Mouse (Mus musculus) embryonic facial prominence, embryonic 13.5 days (tissue): Measurements from ENCODE around the gene Syngr2. TPM values are rescaled to one million over a fixed set of nuclear protein-coding genes. Genes with fewer than 3 reads are reported as not detected.
A peak's percentile ranks its signal among the peaks of the same experiment; 100 is the strongest.
"Not testable (repeated sequence)": the region's sequence is repeated elsewhere in the genome, so short reads cannot be mapped to it uniquely, and the experiment has no call there.

Experiments used
- ATAC-seq: fragments of 200-750 bp; cut with Nextera tagmentation; 2 replicates; pipeline ENCODE4 v1.8.0; 2017; ENCODE audit warnings: low read depth; ENCODE audit not compliant: insufficient number of reproducible peaks, insufficient read depth, low FRiP score, low TSS enrichment
- H3K27ac ChIP-seq: fragments of 300-500 bp; sonication (generic); 2 replicates; pipeline ENCODE4 v1.5.1; 2015; ENCODE audit warnings: moderate library complexity, mild to moderate bottlenecking, inconsistent platforms
- H3K27me3 ChIP-seq: fragments of 300-500 bp; sonication (generic); 2 replicates; pipeline ENCODE4 v1.6.1; 2015; ENCODE audit warnings: mild to moderate bottlenecking, inconsistent platforms
- H3K36me3 ChIP-seq: fragments of 300-500 bp; sonication (generic); 2 replicates; pipeline ENCODE4 v1.6.1; 2015; ENCODE audit warnings: mild to moderate bottlenecking, inconsistent platforms
- H3K4me1 ChIP-seq: fragments of 300-500 bp; sonication (generic); 2 replicates; pipeline ENCODE4 v1.6.1; 2015; ENCODE audit warnings: inconsistent platforms
- H3K4me2 ChIP-seq: fragments of 300-500 bp; sonication (generic); 2 replicates; pipeline ENCODE4 v1.6.1; 2015; ENCODE audit warnings: moderate library complexity, mild to moderate bottlenecking, inconsistent platforms
- H3K4me3 ChIP-seq: fragments of 300-500 bp; sonication (generic); 2 replicates; pipeline ENCODE4 v1.5.1; 2015; ENCODE audit warnings: mild to moderate bottlenecking, inconsistent platforms
- H3K9ac ChIP-seq: fragments of 300-500 bp; sonication (generic); 2 replicates; pipeline ENCODE4 v1.6.1; 2015; ENCODE audit warnings: mild to moderate bottlenecking, inconsistent platforms
- H3K9me3 ChIP-seq: fragments of 300-500 bp; sonication (generic); 2 replicates; pipeline ENCODE4 v1.6.1; 2016; ENCODE audit warnings: inconsistent platforms
- WGBS: fragments of 180-500 bp; shearing (Covaris S2); methylation state at CpG from one replicate; pipeline ENCODE4 v1.1.7; 2015; ENCODE audit warnings: mixed read lengths; 5-methylcytosine and 5-hydroxymethylcytosine counted together
- polyA plus RNA-seq: library from polyadenylated mRNA; unstranded; fragments of >200 nt; fragmentation: Nextera tagmentation; extraction: Ambion mirVana; gene quantifications from 2 replicates; pipeline ENCODE4 v1.2.1, GENCODE M21; 2015

Gene Syngr2
- polyA plus RNA-seq, 1 experiment from 2014 or later, result 43.4 TPM

DNA sequence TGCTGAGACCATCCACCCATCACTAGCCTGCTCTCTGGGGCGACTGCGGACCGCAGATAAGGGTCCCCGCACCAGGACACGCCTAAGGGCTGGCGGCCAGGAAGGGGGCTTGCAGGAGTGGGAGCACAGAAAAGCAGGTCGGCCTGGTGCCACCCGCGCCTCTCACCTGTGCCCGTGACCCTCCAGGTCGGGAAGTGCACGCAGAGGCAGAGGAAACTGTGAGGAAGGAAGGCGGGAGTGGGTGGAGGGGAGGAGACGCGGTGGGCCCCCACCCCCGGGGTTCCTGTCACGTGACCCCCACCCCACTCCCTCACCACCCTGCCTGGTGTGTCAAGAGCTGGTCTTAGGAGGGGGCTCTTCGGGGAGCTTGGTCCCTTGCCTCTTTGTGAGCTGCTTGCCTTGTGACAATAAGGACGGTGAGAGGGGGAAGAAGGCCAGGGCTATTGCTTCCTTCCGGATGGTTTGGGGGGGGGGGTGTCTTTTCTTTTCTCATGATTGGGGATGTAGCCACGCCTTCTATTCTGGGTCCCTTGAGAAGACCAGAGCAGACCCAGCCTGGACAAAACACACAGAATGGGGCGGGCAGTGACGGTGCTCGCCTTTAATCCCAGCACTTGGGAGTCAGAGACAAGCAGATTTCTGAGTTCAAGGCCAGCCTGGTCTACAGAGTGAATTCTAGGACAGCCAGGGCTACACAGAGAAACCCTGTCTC lies 27.3 kb upstream of the Syngr2 start, which contains the start of the genes Tmc8 and Tmc6:
Tmc8 (plus strand) TSS at position 84 of the 712 bp plus-strand sequence.
Tmc6 (minus strand) TSS at position 206 of the 712 bp plus-strand sequence.
- peaks cover 11% of the 10 kb centered on the region; the same call in 1 of the 2 replicates for H3K36me3 ChIP-seq
- WGBS, result 47% methylated on average over 24 of the region's 24 CpGs
- peaks cover 47% of the 10 kb centered on the region for H3K4me1 ChIP-seq
- H3K4me3 ChIP-seq, result peak within 1 kb of the TSS; percentile 59
- peak within 1 kb of the TSS; percentile 84 for H3K27ac ChIP-seq
- peak within 1 kb of the TSS; percentile 98 for H3K4me2 ChIP-seq
- H3K27me3 ChIP-seq, result peaks cover 33% of the 10 kb centered on the region
- H3K9ac ChIP-seq, result peak within 1 kb of the TSS; percentile 59
- H3K9me3 ChIP-seq, result no peaks in the 10 kb centered on the region
- no peak for ATAC-seq

DNA sequence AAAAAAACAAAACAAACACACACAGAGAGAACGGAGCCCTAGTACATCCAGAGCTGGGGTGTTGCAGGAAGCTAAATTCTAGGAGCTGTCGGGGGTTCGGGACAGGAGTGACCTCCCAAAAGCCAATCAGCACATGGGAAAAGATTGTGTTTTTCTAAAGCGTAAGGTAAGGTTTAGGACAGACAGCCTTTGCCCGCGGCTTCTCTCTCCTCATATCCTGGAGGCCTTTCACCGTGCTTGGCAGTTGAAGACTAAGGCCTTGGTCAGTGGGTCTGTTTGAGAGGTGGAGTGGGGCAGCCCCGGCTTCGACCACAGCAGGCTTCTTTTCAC lies 26.8 kb upstream of the Syngr2 start:
- peak overlapping the region; percentile 36 for H3K4me3 ChIP-seq
- peaks cover 9% of the 10 kb centered on the region; the same call in 1 of the 2 replicates for H3K36me3 ChIP-seq
- H3K4me1 ChIP-seq, result peaks cover 47% of the 10 kb centered on the region
- H3K9ac ChIP-seq, result peak overlapping the region; percentile 59
- WGBS, result 44% methylated on average over 9 of the region's 9 CpGs
- H3K4me2 ChIP-seq, result peak overlapping the region; percentile 98
- H3K27me3 ChIP-seq, result peaks cover 33% of the 10 kb centered on the region
- no peaks in the 10 kb centered on the region for H3K9me3 ChIP-seq
- no peak overlapping the region for H3K27ac ChIP-seq
- ATAC-seq, result no peak

DNA sequence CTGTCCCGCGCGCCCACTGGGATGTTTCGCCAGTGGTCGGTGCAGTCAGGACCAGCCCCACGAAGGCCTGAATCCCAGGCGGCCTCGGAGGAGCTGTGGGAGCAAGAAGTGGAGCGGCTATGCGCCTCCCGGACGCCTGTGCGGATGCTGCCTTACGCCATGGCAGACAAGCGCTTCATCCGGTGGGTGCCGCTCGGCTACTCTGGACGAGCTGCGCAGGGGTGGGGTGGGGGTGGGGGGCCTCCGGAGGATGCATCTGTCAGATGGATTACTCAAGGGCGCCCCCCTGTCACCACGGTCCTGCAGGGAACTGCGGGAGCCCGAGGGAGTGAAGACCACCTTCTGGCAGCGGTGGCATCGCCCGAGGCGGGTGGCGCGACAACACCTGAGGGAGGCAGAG lies 26.4 kb upstream of the Syngr2 start:
- 3% methylated on average over 31 of the region's 31 CpGs for WGBS
- no peak for ATAC-seq
- Histone ChIP-seq H3K4me1 (peaks cover 47% of the 10 kb centered on the region), H3K4me2 (peak overlapping the region; percentile 98), H3K36me3 (peaks cover 4% of the 10 kb centered on the region; the same call in 1 of the 2 replicates), H3K4me3 (peak overlapping the region; percentile 36), H3K9me3 (no peaks in the 10 kb centered on the region), H3K9ac (peak overlapping the region; percentile 59), H3K27me3 (peaks cover 33% of the 10 kb centered on the region), H3K27ac (no peak overlapping the region)

DNA sequence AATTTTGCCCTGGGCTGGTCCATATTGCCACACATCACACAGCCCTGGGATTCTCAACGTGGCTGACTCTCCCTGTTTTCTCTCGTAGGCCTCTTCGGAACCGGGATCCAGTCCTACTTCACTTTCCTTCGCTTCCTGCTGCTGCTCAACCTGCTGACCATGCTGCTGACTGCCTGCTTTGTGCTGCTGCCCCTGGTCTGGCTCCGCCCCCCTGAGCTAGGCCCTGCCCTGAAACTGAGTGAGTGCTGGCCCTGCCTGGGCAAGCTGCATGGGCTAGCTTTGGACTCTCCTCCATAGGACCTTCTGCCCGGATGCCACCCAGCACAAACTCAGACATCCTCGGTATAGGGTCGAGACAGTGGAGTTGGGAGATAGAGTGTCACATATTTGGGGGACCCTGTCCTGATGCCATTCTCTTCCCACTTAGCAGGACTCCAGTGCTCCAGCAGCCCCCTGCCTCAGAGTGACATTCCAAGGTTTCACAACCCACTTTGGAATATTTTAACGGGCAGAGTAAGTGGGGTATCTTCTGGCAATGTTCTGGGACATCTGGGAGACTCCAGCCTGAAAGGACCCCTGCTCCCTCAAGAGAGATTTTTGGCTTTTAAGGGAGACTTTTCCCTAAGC lies 25.7 kb upstream of the Syngr2 start:
- H3K4me3 ChIP-seq, result peak overlapping the region; percentile 36; the same call in 1 of the 2 replicates
- no peaks in the 10 kb centered on the region for H3K36me3 ChIP-seq
- H3K9me3 ChIP-seq, result no peaks in the 10 kb centered on the region
- peak overlapping the region; percentile 98 for H3K4me2 ChIP-seq
- H3K4me1 ChIP-seq, result peaks cover 44% of the 10 kb centered on the region
- H3K27ac ChIP-seq, result no peak overlapping the region
- no peak for ATAC-seq
- H3K9ac ChIP-seq, result peak overlapping the region; percentile 59; the same call in 1 of the 2 replicates
- 38% methylated on average over 10 of the region's 10 CpGs for WGBS
- peaks cover 33% of the 10 kb centered on the region for H3K27me3 ChIP-seq

DNA sequence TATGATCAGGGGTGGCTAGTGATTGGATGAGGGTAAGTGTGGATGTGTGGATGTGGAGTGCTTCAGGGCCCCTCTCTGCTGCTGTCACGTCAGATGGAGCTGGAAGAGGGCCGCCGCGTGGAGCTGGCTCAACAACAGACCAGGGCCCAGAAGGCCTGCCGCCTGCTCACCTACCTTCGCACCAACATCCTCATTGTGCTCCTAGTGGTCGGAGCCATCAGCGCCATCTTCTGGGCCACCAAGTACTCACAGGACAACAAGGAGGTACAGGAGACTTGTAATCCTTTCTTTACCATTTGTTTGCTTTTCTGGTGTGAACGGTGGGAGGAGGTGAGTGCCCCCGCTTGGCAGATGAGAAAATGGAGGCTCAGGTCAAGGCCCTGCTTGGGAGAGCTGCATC lies 23.2 kb upstream of the Syngr2 start:
- no peak overlapping the region for H3K4me2 ChIP-seq
- H3K27me3 ChIP-seq, result peaks cover 30% of the 10 kb centered on the region
- H3K4me1 ChIP-seq, result peaks cover 29% of the 10 kb centered on the region
- no peaks in the 10 kb centered on the region for H3K9me3 ChIP-seq
- 16% methylated on average over 10 of the region's 10 CpGs for WGBS
- H3K9ac ChIP-seq, result no peak overlapping the region
- H3K27ac ChIP-seq, result no peak overlapping the region
- no peaks in the 10 kb centered on the region for H3K36me3 ChIP-seq
- ATAC-seq, result no peak
- no peak overlapping the region for H3K4me3 ChIP-seq

DNA sequence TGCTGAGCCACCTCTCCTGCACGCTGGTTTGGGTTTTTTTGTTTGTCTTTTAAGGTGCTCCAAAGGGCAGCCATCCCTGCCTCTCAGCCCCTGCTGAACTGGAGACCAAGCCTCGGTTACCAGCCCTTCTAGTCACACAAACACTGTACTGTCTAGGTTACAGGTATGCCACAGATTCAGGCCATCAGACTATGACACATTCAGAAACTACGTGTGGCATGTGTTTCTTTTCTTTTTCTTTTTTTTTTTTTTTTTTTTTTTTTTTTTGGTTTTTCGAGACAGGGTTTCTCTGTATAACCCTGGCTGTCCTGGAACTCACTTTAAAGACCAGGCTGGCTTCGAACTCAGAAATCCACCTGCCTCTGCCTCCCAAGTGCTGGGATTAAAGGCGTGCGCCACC lies 21.0 kb upstream of the Syngr2 start:
- not testable (repeated sequence) for H3K4me3 ChIP-seq, H3K4me2 ChIP-seq, H3K36me3 ChIP-seq, H3K9ac ChIP-seq, H3K9me3 ChIP-seq, H3K27ac ChIP-seq, ATAC-seq
- Histone ChIP-seq H3K27me3 (peaks cover 12% of the 10 kb centered on the region), H3K4me1 (peaks cover 19% of the 10 kb centered on the region)
- 78% methylated on average over 7 of the region's 7 CpGs for WGBS

DNA sequence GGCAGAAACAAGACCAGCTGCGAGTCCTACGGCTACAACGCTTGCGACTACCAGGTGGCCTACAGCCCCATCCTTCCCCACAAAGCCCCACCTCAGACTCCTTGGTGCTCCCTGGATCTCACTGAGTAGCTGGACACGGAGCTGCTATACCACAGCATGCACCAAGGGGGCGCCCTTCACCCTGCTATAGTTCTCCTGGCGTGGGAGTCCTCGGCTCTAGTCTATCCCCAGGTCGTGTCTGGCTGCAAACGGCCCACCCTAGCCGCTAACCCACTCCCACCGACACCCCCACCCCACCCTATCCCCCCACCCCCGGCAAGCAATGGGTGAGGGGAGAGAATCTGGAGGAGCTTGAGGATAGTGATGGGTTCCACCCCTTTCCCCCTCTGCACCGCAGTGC lies 19.2 kb upstream of the Syngr2 start:
- Histone ChIP-seq H3K9me3 (no peaks in the 10 kb centered on the region), H3K4me2 (peak overlapping the region; percentile 37), H3K4me1 (peaks cover 22% of the 10 kb centered on the region), H3K36me3 (no peaks in the 10 kb centered on the region), H3K27me3 (peaks cover 4% of the 10 kb centered on the region; the same call in 1 of the 2 replicates), H3K27ac (no peak overlapping the region), H3K9ac (no peak overlapping the region), H3K4me3 (no peak overlapping the region)
- 4% methylated on average over 14 of the region's 14 CpGs for WGBS
- ATAC-seq, result peak; percentile 17; the same call in 1 of the 2 replicates

DNA sequence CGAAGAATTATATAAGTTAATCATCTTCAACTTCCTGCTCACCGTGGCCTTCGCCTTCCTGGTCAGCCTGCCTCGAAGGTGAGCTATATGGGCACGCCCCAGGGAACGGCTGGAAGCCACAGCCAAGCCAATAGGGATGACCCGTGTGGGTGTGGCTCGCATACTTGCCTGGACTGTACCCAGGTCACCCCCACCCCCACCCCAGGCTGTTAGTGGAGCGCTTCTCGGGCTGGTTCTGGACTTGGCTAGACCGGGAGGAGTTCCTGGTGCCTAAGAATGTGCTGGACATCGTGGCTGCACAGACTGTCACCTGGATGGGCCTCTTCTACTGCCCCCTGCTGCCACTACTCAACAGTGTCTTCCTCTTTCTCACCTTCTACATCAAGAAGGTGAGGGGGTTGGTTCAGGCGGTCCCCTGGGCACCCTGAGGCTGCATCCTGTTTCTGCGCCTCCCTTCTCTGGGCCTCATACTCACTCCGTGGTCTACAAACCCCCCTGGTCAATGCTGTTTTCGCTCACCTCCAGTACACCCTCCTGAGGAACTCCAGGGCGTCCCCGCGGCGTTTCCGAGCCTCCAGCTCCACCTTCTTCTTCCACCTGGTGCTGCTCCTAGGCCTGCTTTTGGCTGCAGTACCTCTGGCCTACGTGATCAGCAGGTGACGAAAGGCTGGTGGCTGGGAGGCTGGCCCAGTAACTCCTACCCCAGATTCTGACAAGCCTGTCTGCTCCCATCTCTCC lies 18.6 kb upstream of the Syngr2 start:
- peaks cover 22% of the 10 kb centered on the region for H3K4me1 ChIP-seq
- H3K36me3 ChIP-seq, result no peaks in the 10 kb centered on the region
- ATAC-seq, result no peak
- H3K9ac ChIP-seq, result no peak overlapping the region
- H3K9me3 ChIP-seq, result no peaks in the 10 kb centered on the region
- no peak overlapping the region for H3K4me3 ChIP-seq
- H3K4me2 ChIP-seq, result peak overlapping the region; percentile 37
- H3K27me3 ChIP-seq, result peaks cover 4% of the 10 kb centered on the region; the same call in 1 of the 2 replicates
- H3K27ac ChIP-seq, result no peak overlapping the region
- WGBS, result 32% methylated on average over 23 of the region's 23 CpGs

DNA sequence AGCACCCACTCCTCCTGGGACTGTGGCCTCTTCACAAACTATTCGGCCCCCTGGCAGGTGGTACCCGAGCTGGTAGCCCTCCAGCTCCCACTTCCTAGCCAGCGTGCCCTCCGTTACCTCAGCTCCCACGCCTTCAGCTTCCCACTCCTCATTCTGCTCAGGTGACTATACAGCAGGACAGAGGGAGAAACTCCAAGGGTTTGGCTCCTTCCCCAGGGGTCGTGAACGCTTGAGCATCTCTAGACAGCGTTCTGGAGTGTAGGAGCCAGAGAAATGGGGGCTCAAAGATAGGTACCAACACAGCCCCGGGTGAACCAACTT lies 18.1 kb upstream of the Syngr2 start:
- Histone ChIP-seq H3K9me3 (no peaks in the 10 kb centered on the region), H3K36me3 (no peaks in the 10 kb centered on the region), H3K9ac (no peak overlapping the region), H3K4me1 (peaks cover 22% of the 10 kb centered on the region), H3K27me3 (peaks cover 4% of the 10 kb centered on the region; the same call in 1 of the 2 replicates), H3K4me2 (no peak overlapping the region), H3K4me3 (no peak overlapping the region), H3K27ac (no peak overlapping the region)
- no peak for ATAC-seq
- 85% methylated on average over 9 of the region's 9 CpGs for WGBS

DNA sequence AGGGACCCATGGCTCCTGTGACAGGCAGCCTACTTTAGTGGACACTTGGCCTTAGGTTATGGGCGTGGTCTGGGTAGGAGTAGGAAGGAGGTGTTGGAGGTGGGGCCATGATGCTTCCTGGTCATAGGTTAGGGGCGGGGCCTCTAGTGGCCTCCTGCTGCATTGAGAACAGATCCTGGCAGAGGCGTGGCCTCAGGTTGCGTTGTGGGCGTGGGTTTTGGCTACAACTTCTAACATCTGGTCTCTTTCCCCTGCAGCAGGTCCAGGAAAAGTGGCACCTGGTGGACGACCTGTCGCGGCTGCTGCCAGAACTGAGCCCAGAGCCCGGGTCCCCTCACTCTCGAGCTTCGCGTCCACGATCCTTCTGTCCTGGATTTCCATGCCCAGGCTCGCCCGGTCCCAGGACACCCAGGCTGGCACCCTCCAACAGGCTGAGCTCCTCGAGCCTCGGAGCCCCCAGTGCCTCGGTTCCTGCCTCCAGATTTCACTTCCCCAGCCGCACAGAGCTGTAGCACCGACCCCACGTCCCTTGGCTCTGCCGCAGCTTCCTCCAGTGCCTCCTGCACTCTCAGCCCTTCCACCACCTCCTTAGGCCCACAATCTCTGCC lies 17.1 kb upstream of the Syngr2 start:
- Histone ChIP-seq H3K27ac (no peak overlapping the region), H3K9ac (peak overlapping the region; percentile 54; the same call in 1 of the 2 replicates), H3K4me2 (peak overlapping the region; percentile 58), H3K4me1 (peaks cover 22% of the 10 kb centered on the region), H3K27me3 (peaks cover 4% of the 10 kb centered on the region; the same call in 1 of the 2 replicates), H3K9me3 (no peaks in the 10 kb centered on the region), H3K36me3 (no peaks in the 10 kb centered on the region), H3K4me3 (peak overlapping the region; percentile 27)
- no peak for ATAC-seq
- WGBS, result 6% methylated on average over 22 of the region's 22 CpGs

DNA sequence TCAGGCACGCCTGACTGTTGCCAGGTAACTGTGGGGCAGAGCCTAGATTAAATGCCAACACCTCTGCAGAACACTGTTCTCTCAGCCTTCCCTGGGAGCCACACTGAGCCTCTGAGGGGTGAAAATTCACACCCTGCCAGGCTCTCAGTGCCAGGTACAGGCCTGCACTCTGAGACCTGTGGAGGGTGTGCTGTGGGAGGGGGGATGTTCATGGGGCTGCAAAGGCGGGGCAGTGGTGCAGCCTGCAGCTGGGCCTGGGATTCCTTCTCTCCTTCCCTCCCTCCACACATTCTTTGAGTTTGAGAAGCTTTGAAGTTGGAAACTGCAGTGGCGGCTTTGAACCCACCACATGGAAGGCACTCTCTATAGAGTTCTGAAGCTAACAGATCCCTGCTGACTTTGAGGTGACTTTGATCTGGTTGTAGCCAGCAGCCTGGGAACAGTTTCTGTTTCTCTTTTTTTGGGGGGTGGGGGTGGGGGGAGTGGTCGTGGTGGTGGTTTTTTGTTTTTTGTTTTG lies 15.4 kb upstream of the Syngr2 start:
- Histone ChIP-seq H3K9me3 (no peaks in the 10 kb centered on the region), H3K36me3 (no peaks in the 10 kb centered on the region), H3K4me1 (peaks cover 25% of the 10 kb centered on the region), H3K27ac (no peak overlapping the region), H3K4me3 (no peak overlapping the region), H3K4me2 (no peak overlapping the region), H3K27me3 (peaks cover 4% of the 10 kb centered on the region; the same call in 1 of the 2 replicates), H3K9ac (no peak overlapping the region)
- ATAC-seq, result no peak
- WGBS, result 50% methylated on average over 4 of the region's 4 CpGs
